Mouse (Mus musculus): ENCODE measurements at regions not wholly inside any gene's neighbourhood (a gene's known extent, or its start where the extent isn't known, plus 50 kb on each side); places are given as distances from the start of the nearest gene placed in this dataset.

GRCm38 (mm10) chr2:105505554-105505953 lies 106.4 kb upstream of the Rcn1 start:
- no peak for DNase-seq (ENCODE audit: low read depth)
- TF ChIP-seq CTCF (IDR thresholded peaks at IDR 0.05; ENCODE audit: borderline replicate concordance, extremely low read depth, insufficient read depth, insufficient read length): no peak
- no peak for TF ChIP-seq POLR2A (IDR thresholded peaks at IDR 0.05; ENCODE audit: borderline replicate concordance, extremely low read depth, insufficient read depth, insufficient read length, poor library complexity, severe bottlenecking)

- DNase-seq (ENCODE audit: low read depth): no peak
- no peak for TF ChIP-seq POLR2A (IDR thresholded peaks at IDR 0.05; ENCODE audit: borderline replicate concordance, extremely low read depth, insufficient read depth, insufficient read length, poor library complexity, severe bottlenecking)
Measured at GRCm38 (mm10) chr2:105507160-105507559, 108.0 kb upstream of the Rcn1 start.

DNA sequence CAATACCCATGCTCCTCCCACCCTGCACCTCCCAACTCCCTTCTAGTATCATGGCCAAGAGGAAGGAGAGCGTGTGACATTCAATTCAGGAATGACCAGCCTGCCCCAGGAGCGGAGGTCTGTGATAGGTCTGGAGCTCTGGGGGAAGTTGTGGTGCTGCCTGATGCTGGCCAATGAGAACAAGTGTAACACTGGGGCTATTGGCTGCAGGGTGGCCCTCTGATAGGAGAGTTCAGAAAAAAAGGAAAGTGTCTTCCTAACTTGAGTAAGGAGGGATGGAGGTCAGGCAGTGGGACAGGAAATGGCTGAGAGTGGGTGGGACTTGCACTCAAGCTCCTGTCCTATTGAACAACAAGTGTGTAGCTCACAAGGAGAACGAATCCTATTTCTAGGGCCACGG lies 111.7 kb upstream of the Rcn1 start:
- DNase-seq (ENCODE audit: low read depth): no peak
- TF ChIP-seq POLR2A (IDR thresholded peaks at IDR 0.05; ENCODE audit: borderline replicate concordance, extremely low read depth, insufficient read depth, insufficient read length, poor library complexity, severe bottlenecking) (no peak), CTCF (IDR thresholded peaks at IDR 0.05; ENCODE audit: borderline replicate concordance, extremely low read depth, insufficient read depth, insufficient read length) (no peak)

DNA sequence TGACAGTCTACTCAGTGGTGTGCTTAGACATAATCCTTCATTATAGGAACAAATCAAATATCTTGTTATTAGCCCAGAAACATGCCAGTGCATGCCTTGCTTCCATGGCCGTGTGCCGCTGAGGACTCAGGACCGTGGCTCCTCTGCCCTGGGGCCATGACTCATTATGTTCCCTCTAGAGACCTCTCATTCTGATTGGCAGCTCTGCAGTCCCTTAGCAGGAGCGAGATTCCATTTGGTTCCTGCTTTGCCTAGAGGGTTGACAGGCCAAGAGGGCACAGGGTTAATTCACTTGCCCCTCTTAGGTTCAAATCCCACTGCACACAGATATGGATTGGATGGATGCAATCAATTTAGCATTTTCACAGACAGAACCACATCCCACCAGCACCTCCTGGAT lies 112.6 kb upstream of the Rcn1 start:
- no peak for TF ChIP-seq CTCF (IDR thresholded peaks at IDR 0.05; ENCODE audit: borderline replicate concordance, extremely low read depth, insufficient read depth, insufficient read length)
- TF ChIP-seq POLR2A (IDR thresholded peaks at IDR 0.05; ENCODE audit: borderline replicate concordance, extremely low read depth, insufficient read depth, insufficient read length, poor library complexity, severe bottlenecking): no peak
- DNase-seq (ENCODE audit: low read depth): no peak

DNA sequence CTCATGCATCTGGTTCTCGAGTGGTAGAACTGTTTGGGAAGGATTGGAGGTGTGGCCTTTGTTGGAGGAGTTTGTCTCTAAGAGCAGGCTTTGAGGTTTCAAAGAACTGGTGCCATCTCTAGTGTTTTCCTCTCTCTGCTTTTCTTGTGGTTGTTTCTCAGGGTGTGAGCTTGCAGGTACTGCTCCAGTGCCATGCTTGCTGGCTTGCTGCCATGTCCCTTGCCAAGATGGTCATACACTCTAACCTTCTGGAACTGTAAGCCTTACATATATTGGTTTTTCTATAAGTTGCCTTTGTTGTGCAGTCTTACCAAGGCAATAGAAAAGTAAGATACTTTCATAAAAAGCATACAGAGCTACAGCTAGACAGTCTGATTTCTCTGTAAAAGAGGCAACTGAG lies 115.1 kb upstream of the Rcn1 start:
- TF ChIP-seq CTCF (IDR thresholded peaks at IDR 0.05; ENCODE audit: borderline replicate concordance, extremely low read depth, insufficient read depth, insufficient read length): no peak
- DNase-seq (ENCODE audit: low read depth): no peak

GRCm38 (mm10) chr2:105514881-105515280 lies 115.8 kb upstream of the Rcn1 start:
- peak; percentile 83 for DNase-seq (ENCODE audit: low read depth)
- TF ChIP-seq POLR2A (IDR thresholded peaks at IDR 0.05; ENCODE audit: borderline replicate concordance, extremely low read depth, insufficient read depth, insufficient read length, poor library complexity, severe bottlenecking) (no peak), CTCF (IDR thresholded peaks at IDR 0.05; ENCODE audit: borderline replicate concordance, extremely low read depth, insufficient read depth, insufficient read length) (no peak)

- peak; percentile 58 for DNase-seq (ENCODE audit: low read depth)
- TF ChIP-seq POLR2A (IDR thresholded peaks at IDR 0.05; ENCODE audit: borderline replicate concordance, extremely low read depth, insufficient read depth, insufficient read length, poor library complexity, severe bottlenecking): no peak
- TF ChIP-seq CTCF (IDR thresholded peaks at IDR 0.05; ENCODE audit: borderline replicate concordance, extremely low read depth, insufficient read depth, insufficient read length): no peak
Measured at GRCm38 (mm10) chr2:105515326-105515725, 116.2 kb upstream of the Rcn1 start.

GRCm38 (mm10) chr2:105516267-105517133 lies 117.4 kb upstream of the Rcn1 start:
- TF ChIP-seq POLR2A (IDR thresholded peaks at IDR 0.05; ENCODE audit: borderline replicate concordance, extremely low read depth, insufficient read depth, insufficient read length, poor library complexity, severe bottlenecking) (no peak), CTCF (IDR thresholded peaks at IDR 0.05; ENCODE audit: borderline replicate concordance, extremely low read depth, insufficient read depth, insufficient read length) (no peak)
- peak; percentile 96 for DNase-seq (ENCODE audit: low read depth)

GRCm38 (mm10) chr2:105521841-105522240 lies 122.7 kb upstream of the Rcn1 start:
- no peak for DNase-seq (ENCODE audit: low read depth)
- TF ChIP-seq CTCF (IDR thresholded peaks at IDR 0.05; ENCODE audit: borderline replicate concordance, extremely low read depth, insufficient read depth, insufficient read length) (no peak), POLR2A (IDR thresholded peaks at IDR 0.05; ENCODE audit: borderline replicate concordance, extremely low read depth, insufficient read depth, insufficient read length, poor library complexity, severe bottlenecking) (no peak)

- TF ChIP-seq CTCF (IDR thresholded peaks at IDR 0.05; ENCODE audit: borderline replicate concordance, extremely low read depth, insufficient read depth, insufficient read length): peak; percentile 72
- no peak for TF ChIP-seq POLR2A (IDR thresholded peaks at IDR 0.05; ENCODE audit: borderline replicate concordance, extremely low read depth, insufficient read depth, insufficient read length, poor library complexity, severe bottlenecking)
- peak; percentile 94 for DNase-seq (ENCODE audit: low read depth)
Measured at GRCm38 (mm10) chr2:105523297-105523802, 124.2 kb upstream of the Rcn1 start.

DNA sequence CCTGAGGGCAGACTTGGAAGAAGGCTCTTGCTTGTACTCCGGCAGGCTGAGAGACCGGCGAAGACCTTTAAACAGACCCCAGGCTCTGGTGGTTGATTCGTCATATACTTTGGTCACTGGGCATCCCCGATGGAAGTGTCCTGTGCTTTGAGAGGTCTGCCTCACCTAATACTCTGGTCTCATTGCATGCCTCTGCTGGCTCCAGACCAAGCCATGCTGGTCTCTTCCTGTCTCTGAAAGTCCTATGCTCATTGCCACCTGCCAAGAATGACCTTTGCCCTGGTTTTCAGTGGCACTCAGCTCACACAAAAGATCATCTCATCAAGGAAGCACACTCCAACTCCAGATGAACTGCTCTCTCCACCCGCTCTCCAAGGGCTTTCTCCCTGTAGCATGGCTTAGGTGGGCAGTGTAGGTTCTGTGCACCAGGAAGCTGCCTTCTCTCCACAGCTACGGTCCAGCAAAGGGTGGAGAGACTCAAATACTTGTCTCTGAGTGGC lies 126.0 kb upstream of the Rcn1 start:
- no peak for DNase-seq (ENCODE audit: low read depth)
- TF ChIP-seq CTCF (IDR thresholded peaks at IDR 0.05; ENCODE audit: borderline replicate concordance, extremely low read depth, insufficient read depth, insufficient read length) (no peak), POLR2A (IDR thresholded peaks at IDR 0.05; ENCODE audit: borderline replicate concordance, extremely low read depth, insufficient read depth, insufficient read length, poor library complexity, severe bottlenecking) (no peak)

DNA sequence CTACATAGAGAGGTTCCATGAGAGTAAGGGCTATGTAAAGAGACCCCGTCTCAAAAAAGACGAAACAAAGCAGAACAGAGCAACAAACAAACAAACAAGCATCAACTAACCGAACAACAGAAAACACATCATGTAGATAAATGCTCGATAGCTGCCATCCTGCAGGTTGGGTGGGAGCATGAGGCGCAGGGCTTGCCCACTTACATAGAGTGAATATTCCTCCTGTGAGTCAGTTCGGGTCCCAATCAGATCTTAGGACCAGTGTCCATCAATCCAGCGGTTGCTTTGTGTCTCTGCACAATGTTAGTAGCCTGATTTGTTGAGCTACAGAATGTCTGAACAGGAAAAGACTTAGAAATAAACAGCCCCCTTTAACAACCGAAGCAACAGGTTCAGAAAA lies 129.4 kb upstream of the Rcn1 start:
- DNase-seq (ENCODE audit: low read depth): no peak
- no peak for TF ChIP-seq POLR2A (IDR thresholded peaks at IDR 0.05; ENCODE audit: borderline replicate concordance, extremely low read depth, insufficient read depth, insufficient read length, poor library complexity, severe bottlenecking)
- TF ChIP-seq CTCF (IDR thresholded peaks at IDR 0.05; ENCODE audit: borderline replicate concordance, extremely low read depth, insufficient read depth, insufficient read length): no peak
